Mouse (Mus musculus): ENCODE data around the gene Dhx34.

Dhx34 gene

GRCm38 (mm10) chr7:16210862-16211365, 10.9 kb downstream of the Dhx34 start:
- DNase-seq (ENCODE audit: low read depth): no peak

- no peak for DNase-seq (ENCODE audit: low read depth)
Measured at GRCm38 (mm10) chr7:16208781-16209665, 12.8 kb downstream of the Dhx34 start.

- no peak for DNase-seq (ENCODE audit: low read depth)
Measured at GRCm38 (mm10) chr7:16207496-16207895, 14.3 kb downstream of the Dhx34 start.

GRCm38 (mm10) chr7:16207076-16207475, 14.8 kb downstream of the Dhx34 start:
- no peak for DNase-seq (ENCODE audit: low read depth)

DNA sequence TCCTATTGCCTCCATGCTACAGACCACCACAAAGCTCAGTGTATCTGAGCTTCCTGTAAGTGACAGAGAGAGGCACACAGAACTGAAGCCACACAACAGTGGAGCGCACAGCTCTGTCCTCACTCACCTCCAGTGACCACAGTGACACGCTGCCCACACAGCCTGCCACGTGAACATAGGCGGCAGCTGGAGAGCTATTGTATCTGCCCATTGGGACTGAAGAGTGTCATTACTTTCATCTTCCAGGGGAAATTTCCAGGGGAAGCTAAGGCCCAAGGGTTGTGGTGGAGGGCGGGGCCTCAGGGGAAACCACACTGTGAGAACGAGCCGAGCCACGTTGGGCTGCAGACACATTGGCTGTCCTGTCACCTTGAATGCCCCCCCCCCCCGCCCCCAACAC, 17.0 kb downstream of the Dhx34 start:
- DNase-seq (ENCODE audit: low read depth): no peak

DNA sequence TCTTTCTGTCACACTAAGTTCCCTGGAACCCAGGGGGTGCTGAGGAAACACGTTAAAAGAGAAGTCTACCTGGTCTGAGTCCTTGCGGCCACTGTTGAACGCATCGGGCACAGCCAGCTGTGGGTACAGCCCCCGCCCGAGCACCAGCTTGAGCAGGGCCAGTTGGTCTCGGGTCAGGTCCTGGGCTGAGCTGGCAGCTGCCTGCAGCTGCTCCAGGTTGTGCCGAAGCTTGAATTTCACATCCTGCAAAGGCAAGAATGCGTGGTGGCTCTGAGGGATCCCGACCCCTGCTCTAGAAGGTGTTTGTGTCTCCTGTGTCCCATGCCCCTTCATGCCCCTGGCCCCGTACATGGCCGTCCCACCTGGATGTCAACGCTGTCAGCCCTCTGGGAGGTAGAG, 18.3 kb downstream of the Dhx34 start:
- no peak for DNase-seq (ENCODE audit: low read depth)

GRCm38 (mm10) chr7:16202756-16203504, 18.9 kb downstream of the Dhx34 start:
- DNase-seq (ENCODE audit: low read depth): no peak

DNA sequence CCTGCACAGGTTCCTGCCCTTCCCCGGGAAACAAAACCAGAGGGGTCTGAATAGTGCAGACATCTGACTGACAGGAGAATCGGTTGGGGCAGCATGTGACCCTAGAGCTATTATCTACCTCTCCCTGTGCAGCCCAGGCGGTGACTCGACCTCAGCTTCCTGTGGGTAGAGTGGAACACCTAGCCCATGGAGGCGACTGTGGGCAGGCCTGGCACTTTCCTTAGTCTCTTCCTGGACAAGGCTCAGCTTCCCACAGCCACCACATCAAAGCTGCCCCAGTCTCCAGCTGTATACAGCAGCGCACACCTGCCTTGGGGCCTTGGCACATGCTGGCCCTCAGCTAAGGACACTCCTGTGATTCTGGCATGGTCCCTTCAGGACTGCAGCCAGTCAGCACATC, 20.7 kb downstream of the Dhx34 start:
- no peak for DNase-seq (ENCODE audit: low read depth)

DNA sequence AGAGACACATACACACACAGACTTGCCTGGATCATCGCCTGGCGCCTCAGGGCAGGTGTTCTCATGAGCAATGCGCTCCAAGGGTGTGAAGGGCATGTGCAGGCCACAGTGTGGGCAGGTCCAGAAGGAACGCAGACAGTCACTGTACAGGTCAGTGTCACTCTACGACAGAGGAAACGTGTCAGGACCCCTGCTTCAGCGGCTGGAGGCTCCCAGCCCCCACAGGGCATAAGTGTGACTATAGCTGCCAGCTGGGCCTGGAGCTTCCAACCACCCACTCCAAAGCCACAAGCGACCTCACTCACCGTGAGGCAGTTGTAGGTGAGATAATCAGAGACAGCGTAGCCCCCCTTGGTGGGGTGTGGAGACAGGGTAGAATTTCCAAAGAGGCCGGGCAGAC, 23.3 kb downstream of the Dhx34 start:
- no peak for DNase-seq (ENCODE audit: low read depth)

- DNase-seq (ENCODE audit: low read depth): no peak
Measured at GRCm38 (mm10) chr7:16197166-16197565, 24.7 kb downstream of the Dhx34 start.

DNA sequence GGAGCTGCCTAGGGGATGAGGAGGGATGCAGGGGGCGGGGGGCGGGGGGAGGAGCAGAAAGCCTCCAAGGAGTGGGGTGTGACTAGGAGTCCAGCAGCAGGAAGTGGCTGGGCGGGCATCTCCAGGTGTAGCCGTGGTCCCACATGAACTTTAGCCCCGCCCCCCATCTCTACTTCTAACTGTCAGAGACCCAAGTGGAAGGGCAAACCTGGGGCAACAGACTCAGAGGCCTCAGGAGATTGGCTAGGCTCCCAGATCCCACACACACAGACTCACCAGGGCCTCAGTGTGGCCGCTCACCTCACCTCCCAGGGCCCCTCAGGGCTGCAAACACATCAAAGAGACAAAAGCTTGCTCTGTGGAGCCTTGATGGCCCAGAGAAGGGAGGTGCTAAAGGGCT, 25.2 kb downstream of the Dhx34 start:
- DNase-seq (ENCODE audit: low read depth): no peak

GRCm38 (mm10) chr7:16193702-16194101, 28.1 kb downstream of the Dhx34 start:
- DNase-seq (ENCODE audit: low read depth): no peak

DNA sequence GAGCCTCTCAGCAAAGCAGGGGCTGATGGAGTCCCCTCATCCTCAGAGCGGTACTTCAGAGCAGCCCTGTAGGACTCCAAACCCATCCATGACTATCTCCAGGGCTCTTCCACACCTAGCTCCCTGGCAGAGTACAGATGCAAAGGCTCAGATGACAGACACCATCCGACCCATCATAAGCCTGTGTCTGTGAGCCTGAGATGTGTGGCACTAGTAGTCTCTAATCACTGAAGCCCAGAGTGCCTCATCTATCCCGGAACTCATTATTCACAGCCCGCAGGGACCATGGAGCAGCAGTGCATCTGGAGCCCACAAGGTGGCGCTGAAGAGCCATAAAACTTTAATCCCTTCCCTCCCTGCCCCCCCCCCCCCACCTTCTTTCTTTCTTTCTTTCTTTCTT, 29.5 kb downstream of the Dhx34 start:
- peak; percentile 60 for DNase-seq (ENCODE audit: low read depth)

DNA sequence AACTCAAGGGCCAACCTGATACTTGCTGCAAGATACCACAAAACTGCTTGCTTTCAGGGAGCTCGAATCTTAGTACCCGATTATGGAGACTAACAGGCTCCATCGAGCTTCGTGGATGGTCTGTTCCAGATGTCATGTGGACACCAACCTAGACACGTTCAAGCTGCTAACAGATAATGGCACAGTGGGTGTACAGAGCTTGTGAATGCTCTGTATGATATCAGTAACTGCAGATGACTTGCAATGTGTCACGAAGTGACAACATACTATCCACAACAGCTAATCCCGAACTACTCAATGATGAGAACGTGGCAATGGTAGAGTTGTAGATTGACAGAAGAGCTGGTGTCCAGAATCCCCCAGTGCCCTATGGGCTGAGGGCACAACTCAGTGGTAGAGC, 34.3 kb downstream of the Dhx34 start:
- DNase-seq (ENCODE audit: low read depth): no peak

GRCm38 (mm10) chr7:16183663-16184062, 38.2 kb downstream of the Dhx34 start:
- peak; percentile 56 for DNase-seq (ENCODE audit: low read depth)

- no peak for DNase-seq (ENCODE audit: low read depth)
Measured at GRCm38 (mm10) chr7:16178114-16178513, 43.7 kb downstream of the Dhx34 start.

DNA sequence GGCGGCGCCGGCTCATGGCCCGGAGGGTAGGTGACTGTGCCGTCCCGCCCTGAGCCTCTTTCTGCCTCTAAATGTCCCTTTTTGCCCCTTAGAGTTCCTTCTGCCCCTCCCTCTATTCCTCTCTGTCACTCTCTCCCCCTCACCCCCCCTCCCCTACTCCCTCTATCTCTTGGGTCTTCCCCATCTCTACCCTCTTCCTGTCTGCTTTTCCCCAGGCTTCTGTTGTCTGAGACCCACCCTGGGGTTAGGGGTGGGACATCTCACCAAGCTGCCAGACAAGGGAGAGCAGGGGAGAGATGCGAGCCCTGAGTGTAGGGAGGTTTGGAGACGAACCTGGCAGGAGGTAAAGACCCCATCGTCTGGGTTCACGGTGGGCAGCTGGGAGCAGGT, 46.3 kb downstream of the Dhx34 start:
- DNase-seq (ENCODE audit: low read depth): no peak

DNA sequence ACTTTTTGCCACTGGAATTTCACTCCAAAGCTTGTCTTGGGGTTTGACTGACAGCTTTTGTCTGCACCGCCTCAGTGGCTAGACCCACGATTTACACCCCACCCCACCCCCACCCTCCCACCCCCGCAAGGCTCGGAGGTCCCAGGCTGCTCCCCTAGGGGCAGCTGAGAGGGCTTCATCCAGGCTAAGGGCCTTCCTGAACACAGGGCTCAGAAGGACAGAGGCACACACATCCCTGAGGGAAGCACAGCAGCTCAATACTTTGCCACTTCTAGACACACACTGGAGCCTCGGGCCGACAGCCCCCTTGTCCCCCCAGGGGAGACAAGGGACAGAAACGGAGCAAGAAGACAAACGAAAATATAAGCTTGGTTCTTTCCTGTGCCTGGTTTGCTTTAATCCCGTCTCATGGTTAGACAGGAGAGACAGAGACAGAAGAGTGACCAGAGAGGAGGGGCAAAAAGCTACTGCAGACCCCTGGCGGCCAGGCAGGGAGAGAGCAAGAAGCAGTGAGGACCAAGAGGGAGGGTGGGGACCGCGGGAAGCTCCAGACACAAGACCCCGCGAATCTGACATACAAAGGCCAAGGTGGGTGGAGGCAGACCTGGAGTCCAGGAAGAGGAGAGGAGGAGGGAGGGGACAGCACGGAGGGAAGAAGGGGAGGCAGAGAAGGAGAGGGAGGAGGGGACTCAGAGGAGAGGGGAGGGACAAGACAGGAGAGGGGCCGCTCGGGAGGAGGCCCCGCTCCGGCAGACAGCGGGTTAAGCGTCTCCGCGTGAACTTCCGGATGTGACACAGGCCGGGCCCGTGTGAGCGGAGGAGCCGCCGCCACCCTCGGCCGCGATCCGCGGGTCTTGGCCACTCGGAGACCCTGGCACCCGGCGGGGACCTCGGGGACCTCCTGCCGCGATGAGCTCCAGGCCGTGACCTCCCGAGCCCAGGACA, 47.0 kb downstream of the Dhx34 start, which contains the start of gene Meis3:
Gene Meis3, plus strand, starts transcription at position 494 of the 945 bp plus-strand sequence.
- DNase-seq (ENCODE audit: low read depth): no peak

DNA sequence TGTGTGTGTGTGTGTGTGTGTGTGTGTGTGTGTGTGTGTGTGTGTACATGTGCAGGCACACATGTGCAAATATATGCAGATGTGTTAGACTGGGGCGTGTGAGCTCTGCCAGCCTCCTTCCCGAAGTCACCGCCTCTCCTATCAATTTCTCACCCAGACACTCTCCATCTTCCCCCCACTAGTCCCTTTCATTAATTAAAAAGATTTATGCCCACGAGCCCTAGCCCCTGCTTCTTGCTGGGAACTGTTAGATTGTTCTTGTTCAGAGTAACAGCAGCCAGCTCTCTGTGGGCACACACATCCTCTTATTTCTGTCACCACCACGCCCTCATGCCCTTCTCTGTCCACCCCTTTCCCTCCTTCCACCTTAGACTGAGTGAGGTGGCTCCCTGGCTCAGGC, 48.7 kb downstream of the Dhx34 start:
- DNase-seq (ENCODE audit: low read depth): no peak

- no peak for DNase-seq (ENCODE audit: low read depth)
Measured at GRCm38 (mm10) chr7:16172586-16173140, 49.2 kb downstream of the Dhx34 start.

GRCm38 (mm10) chr7:16172141-16172581, 49.7 kb downstream of the Dhx34 start:
- DNase-seq (ENCODE audit: low read depth): no peak

- DNase-seq (ENCODE audit: low read depth): no peak
Measured at GRCm38 (mm10) chr7:16162036-16162435, 59.8 kb downstream of the Dhx34 start.
